Mouse (Mus musculus): Measurements from ENCODE around the gene Ptms. TPM values are rescaled to one million over a fixed set of nuclear protein-coding genes. Genes with fewer than 3 reads are reported as not detected.

Gene Ptms
- polyA plus RNA-seq, 2 experiments: 306 to 1,126 TPM

GRCm38 (mm10) chr6:124916695-124917517 lies 3.0 kb downstream of the Ptms start:
- H3K4me2 ChIP-seq (replicated peaks; ENCODE audit: low read depth, low read length, severe bottlenecking): peak overlapping the region; percentile 98
- no peaks in the 10 kb centered on the region for H3K27me3 ChIP-seq (ENCODE audit: control insufficient read depth, insufficient read depth, low read length)
- peak overlapping the region; percentile 92 for H3K4me3 ChIP-seq (replicated peaks; ENCODE audit: low read length)
- peak overlapping the region; percentile 99 for H3K27ac ChIP-seq (replicated peaks; ENCODE audit: low read depth, low read length)
- peaks cover 36% of the 10 kb centered on the region for H3K4me1 ChIP-seq (ENCODE audit: control insufficient read depth, insufficient read depth, low read length)
- no peak for TF ChIP-seq POLR2A (IDR thresholded peaks at IDR 0.05; ENCODE audit: borderline replicate concordance, extremely low read depth, insufficient read depth, insufficient read length)
- peak; percentile 74 for DNase-seq (ENCODE audit: low spot score)
- peak overlapping the region; percentile 99 for H3K9ac ChIP-seq (ENCODE audit: low read depth, low read length, severe bottlenecking)
- WGBS: under 1% methylated on average over 46 of the region's 67 CpGs
- ATAC-seq (ENCODE audit: low FRiP score, low read depth): peak; percentile 51
- no peaks in the 10 kb centered on the region for H3K9me3 ChIP-seq (ENCODE audit: control insufficient read depth, low read length)
- H3K36me3 ChIP-seq (ENCODE audit: control insufficient read depth, insufficient read depth, low read length): peaks cover 26% of the 10 kb centered on the region

GRCm38 (mm10) chr6:124915942-124916694 lies 3.8 kb downstream of the Ptms start:
- Histone ChIP-seq H3K9ac (ENCODE audit: low read depth, low read length, severe bottlenecking) (peak overlapping the region; percentile 99), H3K27ac (replicated peaks; ENCODE audit: low read depth, low read length) (peak overlapping the region; percentile 99; the same call in 1 of the 2 replicates), H3K9me3 (ENCODE audit: control insufficient read depth, low read length) (no peaks in the 10 kb centered on the region), H3K4me3 (replicated peaks; ENCODE audit: low read length) (peak overlapping the region; percentile 92), H3K4me2 (replicated peaks; ENCODE audit: low read depth, low read length, severe bottlenecking) (peak overlapping the region; percentile 98), H3K4me1 (ENCODE audit: control insufficient read depth, insufficient read depth, low read length) (peaks cover 33% of the 10 kb centered on the region), H3K27me3 (ENCODE audit: control insufficient read depth, insufficient read depth, low read length) (no peaks in the 10 kb centered on the region), H3K36me3 (ENCODE audit: control insufficient read depth, insufficient read depth, low read length) (peaks cover 26% of the 10 kb centered on the region)
- WGBS: 2% methylated on average over 12 of the region's 12 CpGs
- ATAC-seq (ENCODE audit: low FRiP score, low read depth): no peak
- no peak for DNase-seq (ENCODE audit: low spot score)
- TF ChIP-seq POLR2A (IDR thresholded peaks at IDR 0.05; ENCODE audit: borderline replicate concordance, extremely low read depth, insufficient read depth, insufficient read length): no peak

DNA sequence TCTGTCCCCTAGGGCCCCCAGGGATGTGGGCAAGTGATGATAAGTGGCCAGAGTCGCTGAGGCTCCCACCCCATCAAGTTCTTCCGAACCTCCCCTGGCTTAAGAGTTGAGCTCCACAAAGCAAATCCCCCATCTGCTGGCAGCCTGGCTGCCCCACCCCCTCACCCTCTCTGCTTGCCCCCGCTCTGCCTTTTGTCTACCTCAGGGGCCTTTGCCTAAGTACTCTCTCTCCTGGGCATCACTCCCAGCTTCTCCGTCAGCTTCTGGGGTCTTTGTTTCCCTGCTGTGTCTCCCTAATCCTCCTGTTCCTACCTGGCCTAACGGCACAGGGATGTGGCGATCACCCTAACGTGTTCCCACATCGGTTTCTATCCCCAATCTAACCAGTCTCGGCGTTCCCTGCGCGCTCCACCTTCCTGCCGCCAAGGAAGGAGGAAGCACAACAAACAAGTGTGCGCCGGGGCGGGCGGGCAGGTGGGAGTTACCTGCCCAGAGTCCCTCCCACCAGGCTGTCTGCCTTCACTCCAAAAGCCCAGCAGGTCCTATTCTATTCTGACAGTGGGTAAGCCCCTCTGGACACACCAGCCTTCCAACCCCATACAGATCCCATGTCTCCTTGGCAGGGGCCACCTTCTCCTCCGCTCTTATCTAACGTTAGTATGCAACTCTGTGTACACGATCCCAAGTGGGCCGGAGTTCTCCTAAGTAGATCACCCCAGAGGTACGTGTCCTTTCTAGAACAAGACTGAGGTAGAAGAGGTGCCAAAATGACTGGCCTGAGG lies 4.6 kb downstream of the Ptms start:
- DNase-seq (ENCODE audit: low spot score) (no peak), ATAC-seq (ENCODE audit: low FRiP score, low read depth) (no peak)
- TF ChIP-seq POLR2A (IDR thresholded peaks at IDR 0.05; ENCODE audit: borderline replicate concordance, extremely low read depth, insufficient read depth, insufficient read length): no peak
- WGBS: 17% methylated on average over 22 of the region's 22 CpGs
- Histone ChIP-seq H3K9me3 (ENCODE audit: control insufficient read depth, low read length) (no peaks in the 10 kb centered on the region), H3K36me3 (ENCODE audit: control insufficient read depth, insufficient read depth, low read length) (peaks cover 26% of the 10 kb centered on the region), H3K4me3 (replicated peaks; ENCODE audit: low read length) (peak overlapping the region; percentile 92), H3K4me2 (replicated peaks; ENCODE audit: low read depth, low read length, severe bottlenecking) (peak overlapping the region; percentile 98), H3K27me3 (ENCODE audit: control insufficient read depth, insufficient read depth, low read length) (no peaks in the 10 kb centered on the region), H3K4me1 (ENCODE audit: control insufficient read depth, insufficient read depth, low read length) (peaks cover 26% of the 10 kb centered on the region), H3K9ac (ENCODE audit: low read depth, low read length, severe bottlenecking) (peak overlapping the region; percentile 99), H3K27ac (replicated peaks; ENCODE audit: low read depth, low read length) (no peak overlapping the region)

DNA sequence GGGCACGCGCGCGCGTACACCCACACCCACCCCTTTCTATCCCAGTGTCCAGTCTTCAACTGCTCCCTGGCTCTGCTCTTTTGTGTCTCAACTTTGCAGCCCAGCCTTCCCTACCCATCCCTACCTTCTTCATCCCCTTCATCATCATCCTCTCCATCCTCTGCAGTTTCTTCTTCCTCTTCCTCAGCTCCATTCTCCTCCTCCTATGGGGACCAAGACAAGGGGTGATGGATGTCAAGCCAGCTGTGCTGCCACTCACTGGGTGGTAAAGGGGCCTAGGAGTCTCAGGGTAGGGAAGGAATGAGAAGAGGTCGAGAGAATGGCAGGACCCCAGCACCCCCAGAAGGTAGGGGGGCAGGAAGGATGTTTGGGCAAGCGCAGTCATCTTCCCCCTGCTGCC lies 5.4 kb downstream of the Ptms start:
- Histone ChIP-seq H3K4me1 (ENCODE audit: control insufficient read depth, insufficient read depth, low read length) (peaks cover 32% of the 10 kb centered on the region), H3K4me2 (replicated peaks; ENCODE audit: low read depth, low read length, severe bottlenecking) (no peak overlapping the region), H3K9ac (ENCODE audit: low read depth, low read length, severe bottlenecking) (no peak overlapping the region), H3K27ac (replicated peaks; ENCODE audit: low read depth, low read length) (no peak overlapping the region), H3K9me3 (ENCODE audit: control insufficient read depth, low read length) (no peaks in the 10 kb centered on the region), H3K27me3 (ENCODE audit: control insufficient read depth, insufficient read depth, low read length) (no peaks in the 10 kb centered on the region), H3K36me3 (ENCODE audit: control insufficient read depth, insufficient read depth, low read length) (peaks cover 26% of the 10 kb centered on the region), H3K4me3 (replicated peaks; ENCODE audit: low read length) (no peak overlapping the region)
- ATAC-seq (ENCODE audit: low FRiP score, low read depth): no peak
- WGBS: 84% methylated on average over 7 of the region's 7 CpGs
- TF ChIP-seq POLR2A (IDR thresholded peaks at IDR 0.05; ENCODE audit: borderline replicate concordance, extremely low read depth, insufficient read depth, insufficient read length): no peak
- DNase-seq (ENCODE audit: low spot score): no peak
